Mouse (Mus musculus): ENCODE results near the gene Diablo. TPM values are rescaled to one million over a fixed set of nuclear protein-coding genes. Genes with fewer than 3 reads are reported as not detected.
A peak's percentile ranks its signal among the peaks of the same experiment; 100 is the strongest.
"Not testable (repeated sequence)": the region's sequence is repeated elsewhere in the genome, so short reads cannot be mapped to it uniquely, and the experiment has no call there.

Gene Diablo
- 10 to 100 TPM; 29.9 to 32.4 TPM for total RNA-seq (2021)

- DNase-seq (ENCODE audit: low spot score in 2 of 2) = peak; percentile 99
- intact Hi-C loops (cut with DNase I) = no loop called here
Observed at GRCm38 (mm10) chr5:123523692-123524392, at the start of gene Diablo. Gene Diablo (minus strand): TSS chr5:123524176.

- intact Hi-C loops (cut with DNase I) = loop anchor here (5.0 kb wide), 1 partner anchor 34 kb away; no protein-coding TSS in a partner anchor
- no peak for DNase-seq (ENCODE audit: low spot score in 2 of 2)
Observed at GRCm38 (mm10) chr5:123573362-123573761, 49.4 kb upstream of the Diablo start.

GRCm38 (mm10) chr5:123572357-123573186 lies 48.6 kb upstream of the Diablo start, which contains the start of gene Vps33a:
Gene Vps33a (minus strand): TSS chr5:123573038.
- DNase-seq (ENCODE audit: low spot score in 2 of 2) = peak; percentile 99
- intact Hi-C loops (cut with DNase I) = loop anchor here (5.0 kb wide), 1 partner anchor 35 kb away; no protein-coding TSS in a partner anchor

- peak in 1 of 2 experiments; percentile 76 for DNase-seq (ENCODE audit: low spot score in 2 of 2)
- intact Hi-C loops (cut with DNase I) = no loop called here
Observed at GRCm38 (mm10) chr5:123561128-123561527, 37.2 kb upstream of the Diablo start.

GRCm38 (mm10) chr5:123559588-123559987 lies 35.6 kb upstream of the Diablo start:
- peak in 1 of 2 experiments; percentile 59 for DNase-seq (ENCODE audit: low spot score in 2 of 2)
- intact Hi-C loops (cut with DNase I) = no loop called here

GRCm38 (mm10) chr5:123556451-123556850 lies 32.5 kb upstream of the Diablo start:
- intact Hi-C loops (cut with DNase I) = no loop called here
- peak in 1 of 2 experiments; percentile 34 for DNase-seq (ENCODE audit: low spot score in 2 of 2)

GRCm38 (mm10) chr5:123555693-123556092 lies 31.7 kb upstream of the Diablo start:
- DNase-seq (ENCODE audit: low spot score in 2 of 2) = no peak
- intact Hi-C loops (cut with DNase I) = no loop called here

GRCm38 (mm10) chr5:123533801-123534200 lies 9.8 kb upstream of the Diablo start:
- intact Hi-C loops (cut with DNase I) = no loop called here

GRCm38 (mm10) chr5:123530056-123530455 lies 6.1 kb upstream of the Diablo start:
- intact Hi-C loops (cut with DNase I) = no loop called here

More at GRCm38 (mm10) chr5:123533801-123534200, 9.8 kb upstream of the Diablo start:
- DNase-seq (ENCODE audit: low spot score in 2 of 2) = no peak

GRCm38 (mm10) chr5:123528641-123529040 lies 4.7 kb upstream of the Diablo start:
- intact Hi-C loops (cut with DNase I) = no loop called here
- no peak for DNase-seq (ENCODE audit: low spot score in 2 of 2)

More at GRCm38 (mm10) chr5:123530056-123530455, 6.1 kb upstream of the Diablo start:
- DNase-seq (ENCODE audit: low spot score in 2 of 2) = no peak

GRCm38 (mm10) chr5:123525916-123526495 lies 2.0 kb upstream of the Diablo start:
- intact Hi-C loops (cut with DNase I) = no loop called here
- DNase-seq (ENCODE audit: low spot score in 2 of 2) = no peak

- intact Hi-C loops (cut with DNase I) = no loop called here
Observed at GRCm38 (mm10) chr5:123525281-123525680, 1.3 kb upstream of the Diablo start, which contains the start of gene Gm49027. Gene Gm49027 (minus strand): TSS chr5:123525488.

GRCm38 (mm10) chr5:123524393-123524750 lies 396 bp upstream of the Diablo start:
- intact Hi-C loops (cut with DNase I) = no loop called here
- DNase-seq (ENCODE audit: low spot score in 2 of 2) = no peak

More at GRCm38 (mm10) chr5:123525281-123525680, 1.3 kb upstream of the Diablo start, which contains the start of gene Gm49027:
- no peak for DNase-seq (ENCODE audit: low spot score in 2 of 2)

GRCm38 (mm10) chr5:123522166-123522565 lies 1.8 kb downstream of the Diablo start:
- DNase-seq (ENCODE audit: low spot score in 2 of 2) = no peak
- intact Hi-C loops (cut with DNase I) = no loop called here

GRCm38 (mm10) chr5:123521621-123522020 lies 2.4 kb downstream of the Diablo start:
- DNase-seq (ENCODE audit: low spot score in 2 of 2) = no peak

GRCm38 (mm10) chr5:123520666-123521065 lies 3.3 kb downstream of the Diablo start:
- intact Hi-C loops (cut with DNase I) = no loop called here
- DNase-seq (ENCODE audit: low spot score in 2 of 2) = no peak

More at GRCm38 (mm10) chr5:123521621-123522020, 2.4 kb downstream of the Diablo start:
- intact Hi-C loops (cut with DNase I) = no loop called here

GRCm38 (mm10) chr5:123514871-123515270 lies 9.1 kb downstream of the Diablo start:
- DNase-seq (ENCODE audit: low spot score in 2 of 2) = peak in 1 of 2 experiments; percentile 35
- intact Hi-C loops (cut with DNase I) = no loop called here

- intact Hi-C loops (cut with DNase I) = no loop called here
- no peak for DNase-seq (ENCODE audit: low spot score in 2 of 2)
Observed at GRCm38 (mm10) chr5:123512102-123512501, 11.9 kb downstream of the Diablo start.

- intact Hi-C loops (cut with DNase I) = not testable (repeated sequence)
Observed at GRCm38 (mm10) chr5:123511426-123511825, 12.6 kb downstream of the Diablo start.

GRCm38 (mm10) chr5:123510160-123510559 lies 13.8 kb downstream of the Diablo start, which contains the start of gene B3gnt4:
Gene B3gnt4 (plus strand): TSS chr5:123510460.
- no peak for DNase-seq (ENCODE audit: low spot score in 2 of 2)
- intact Hi-C loops (cut with DNase I) = no loop called here

More at GRCm38 (mm10) chr5:123511426-123511825, 12.6 kb downstream of the Diablo start:
- DNase-seq (ENCODE audit: low spot score in 2 of 2) = not testable (repeated sequence)
